Mouse (Mus musculus): ENCODE measurements around the gene Atp6v0c.
"Not testable (repeated sequence)": the region's sequence is repeated elsewhere in the genome, so short reads cannot be mapped to it uniquely, and the experiment has no call there.

Atp6v0c gene

DNA sequence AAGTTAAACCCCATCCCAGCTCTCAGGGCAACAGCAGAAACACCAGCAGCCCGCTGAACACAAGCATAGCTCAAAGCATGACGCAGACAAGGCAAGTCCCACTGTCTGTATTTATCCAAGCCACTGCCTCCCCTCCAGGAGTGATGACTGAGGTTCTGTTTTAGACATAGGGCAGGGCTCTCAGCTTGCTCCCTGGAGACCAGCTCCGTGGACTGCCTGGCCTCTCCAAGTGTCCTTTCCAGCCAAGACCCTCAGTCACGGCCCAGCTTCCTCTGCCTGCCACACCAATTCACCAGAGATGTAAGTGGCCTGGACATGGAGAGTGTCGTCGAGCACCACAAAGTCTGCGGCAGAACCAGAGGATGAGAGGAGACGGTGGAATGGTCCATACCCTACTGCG lies 13.8 kb downstream of the Atp6v0c start:
- no peak for DNase-seq

- no peak for DNase-seq
Measured at GRCm38 (mm10) chr17:24154463-24154862, 15.0 kb downstream of the Atp6v0c start.

- DNase-seq, result peak; percentile 87
Measured at GRCm38 (mm10) chr17:24151890-24152563, 17.5 kb downstream of the Atp6v0c start.

- DNase-seq, result no peak
Measured at GRCm38 (mm10) chr17:24151382-24151781, 18.1 kb downstream of the Atp6v0c start.

DNA sequence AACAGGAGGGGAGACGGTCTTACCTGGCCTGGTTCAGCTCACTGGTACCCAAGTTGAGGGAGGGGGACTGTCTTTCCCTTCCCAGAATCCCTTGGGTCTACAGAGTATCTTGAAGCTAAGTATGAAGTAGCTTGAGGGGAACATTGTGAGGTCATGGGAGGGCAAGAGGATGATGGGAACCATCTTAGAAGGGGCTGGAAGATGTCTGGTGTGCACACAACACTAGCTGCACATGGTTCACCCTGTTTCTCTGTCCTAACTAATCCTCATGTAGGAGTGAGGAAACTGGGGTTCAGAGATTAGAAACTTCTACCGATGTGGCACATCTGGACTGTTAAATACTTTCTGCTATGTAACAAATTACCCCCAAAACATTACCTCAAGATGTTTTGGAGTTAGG lies 18.7 kb downstream of the Atp6v0c start, which contains the start of gene Pdpk1:
Gene Pdpk1, minus strand, starts transcription at position 101 of the 400 bp plus-strand sequence.
- DNase-seq, result no peak

DNA sequence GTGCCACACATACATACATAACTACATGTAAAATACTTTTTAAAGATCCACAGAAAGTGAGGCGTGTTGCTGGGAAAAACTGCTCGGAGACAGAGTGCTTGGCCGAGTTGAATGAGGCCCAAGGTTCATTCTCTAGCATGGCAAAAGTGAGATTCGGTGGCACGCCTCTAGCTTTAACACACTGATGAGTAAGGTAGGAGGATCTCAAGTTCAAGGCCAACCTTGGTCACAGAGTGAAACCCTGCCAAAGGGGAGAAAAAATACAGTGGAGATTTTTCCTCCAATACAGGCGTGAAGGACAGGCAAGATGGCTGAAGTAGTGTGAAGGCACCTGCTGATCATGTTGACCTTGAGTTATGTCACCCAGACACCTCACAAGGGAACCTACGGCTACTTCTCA lies 20.1 kb downstream of the Atp6v0c start:
- DNase-seq, result no peak

DNA sequence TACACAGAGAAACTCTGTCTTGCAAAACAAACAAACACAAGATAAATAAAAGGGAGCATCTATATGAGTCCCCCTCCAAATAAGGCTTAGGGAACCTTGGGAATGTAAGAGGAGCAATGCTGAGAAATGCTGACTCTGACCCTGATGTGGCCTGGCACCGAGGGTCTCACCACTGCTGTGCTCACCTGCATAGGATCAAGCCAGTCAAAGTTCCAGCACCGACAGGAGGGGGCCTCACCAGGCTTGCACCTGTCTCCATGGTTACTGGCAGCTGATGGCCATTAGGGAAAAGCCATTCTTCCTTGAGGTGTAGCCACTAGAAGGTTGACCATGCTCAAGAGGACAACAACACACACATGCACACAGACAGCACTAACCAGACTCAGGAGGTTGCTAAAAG lies 26.6 kb downstream of the Atp6v0c start:
- DNase-seq, result no peak

- DNase-seq, result peak; percentile 99
Measured at GRCm38 (mm10) chr17:24141425-24141920, 28.0 kb downstream of the Atp6v0c start.

- peak; percentile 36 for DNase-seq
Measured at GRCm38 (mm10) chr17:24140845-24141424, 28.6 kb downstream of the Atp6v0c start.

GRCm38 (mm10) chr17:24139968-24140367 lies 29.5 kb downstream of the Atp6v0c start:
- no peak for DNase-seq

DNA sequence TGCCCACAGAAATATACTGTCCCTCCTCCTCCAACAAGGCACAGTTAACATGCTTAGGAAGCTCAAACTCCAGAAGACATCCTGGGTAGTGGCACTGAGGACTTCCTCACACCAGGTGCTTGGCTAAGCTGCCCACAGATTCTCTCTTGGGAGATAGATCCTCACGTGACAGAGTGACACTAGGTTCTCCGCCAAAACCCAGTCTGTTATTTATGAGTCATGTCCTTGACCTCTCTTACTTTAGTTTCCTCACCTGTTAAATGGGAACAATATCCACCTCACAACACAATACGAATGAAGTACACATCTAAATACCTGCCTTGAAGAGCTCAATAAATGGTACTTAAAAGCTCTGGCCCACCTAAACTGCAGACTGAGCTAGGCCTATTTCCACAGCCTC lies 30.2 kb downstream of the Atp6v0c start:
- DNase-seq, result no peak

DNA sequence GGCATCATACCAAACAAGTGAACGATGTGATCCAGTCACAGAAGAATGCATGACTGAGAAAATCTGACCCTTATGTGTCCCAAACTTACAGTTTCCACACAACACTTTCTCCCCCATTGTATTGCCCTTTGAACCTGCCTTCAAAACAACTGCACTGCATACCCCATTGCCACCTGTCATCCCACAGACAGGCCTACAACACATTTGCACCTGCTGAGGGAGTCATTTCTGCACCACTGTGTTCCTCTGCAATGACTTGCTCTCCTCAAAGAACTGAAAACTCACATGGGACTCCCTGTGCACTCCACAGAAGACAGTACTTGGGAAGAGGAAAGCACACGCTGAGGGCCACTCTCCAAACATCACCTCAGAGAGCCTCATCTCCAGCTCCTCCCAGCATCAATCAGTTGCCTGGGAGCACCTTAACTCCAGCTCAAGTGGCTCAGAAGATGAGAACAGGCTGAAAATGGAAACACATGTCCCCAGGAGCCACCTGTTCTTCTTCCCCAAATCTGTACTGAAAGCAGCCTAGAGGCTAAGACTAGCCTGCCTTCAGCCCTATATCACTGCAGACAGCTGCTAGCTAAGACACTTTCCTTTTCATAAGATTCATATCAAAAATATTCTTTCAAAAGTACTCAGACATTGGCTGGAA lies 32.1 kb downstream of the Atp6v0c start:
- DNase-seq, result no peak

GRCm38 (mm10) chr17:24134062-24134461 lies 35.4 kb downstream of the Atp6v0c start:
- DNase-seq, result no peak

GRCm38 (mm10) chr17:24132919-24133318 lies 36.6 kb downstream of the Atp6v0c start:
- not testable (repeated sequence) for DNase-seq

DNA sequence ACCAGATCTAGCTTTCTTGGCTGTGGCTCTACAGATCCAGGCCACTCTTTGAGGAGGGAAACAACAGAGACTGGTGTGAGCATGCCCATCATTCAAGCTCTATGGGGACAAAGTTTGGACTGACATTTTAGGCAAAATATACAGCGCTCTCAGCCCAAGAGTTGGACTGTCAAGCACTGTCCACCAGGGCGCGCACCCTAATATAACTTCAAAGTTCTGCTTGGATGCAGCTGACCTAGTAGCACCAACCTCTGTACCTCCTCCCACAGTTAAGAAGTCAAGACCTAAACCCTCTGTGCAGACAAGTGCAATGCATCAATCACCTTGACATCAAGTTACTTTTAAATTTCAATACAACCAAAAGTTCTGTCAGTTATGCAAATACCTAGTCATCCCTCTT lies 37.9 kb downstream of the Atp6v0c start:
- DNase-seq, result no peak

DNA sequence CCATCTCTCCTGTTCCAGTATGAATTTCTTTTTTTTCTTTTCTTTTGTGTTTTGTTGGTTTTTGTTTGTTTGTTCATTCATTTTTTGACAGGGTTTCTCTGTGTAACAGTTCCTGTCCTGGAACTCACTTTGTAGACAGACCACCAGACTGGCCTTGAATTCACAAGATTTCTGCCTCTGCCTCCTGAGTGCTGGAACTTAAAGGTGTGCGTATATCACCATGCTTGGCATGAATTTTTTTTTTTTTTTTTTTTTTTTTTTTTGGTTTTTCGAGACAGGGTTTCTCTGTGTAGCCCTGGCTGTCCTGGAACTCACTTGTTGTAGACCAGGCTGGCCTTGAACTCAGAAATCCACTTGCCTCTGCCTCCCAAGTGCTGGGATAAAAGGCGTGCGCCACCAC lies 40.3 kb downstream of the Atp6v0c start:
- DNase-seq, result not testable (repeated sequence)

DNA sequence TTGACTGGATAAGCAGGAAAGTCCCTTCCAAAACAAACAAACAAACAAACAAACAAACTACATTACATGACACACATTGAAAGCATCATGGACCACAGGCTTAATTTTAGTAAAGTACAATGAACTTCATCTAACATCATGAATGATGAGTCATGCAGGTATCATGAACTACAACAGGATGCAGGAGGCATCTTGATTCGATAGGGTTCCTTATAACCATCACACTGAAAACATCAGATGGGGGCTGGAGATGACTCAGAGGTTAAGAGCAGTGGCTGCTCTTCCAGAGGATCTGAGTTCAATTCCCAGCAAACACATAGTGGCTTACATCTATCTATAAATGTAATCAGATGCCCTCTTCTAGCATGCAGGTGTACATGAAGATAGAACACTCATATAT lies 41.9 kb downstream of the Atp6v0c start:
- no peak for DNase-seq

DNA sequence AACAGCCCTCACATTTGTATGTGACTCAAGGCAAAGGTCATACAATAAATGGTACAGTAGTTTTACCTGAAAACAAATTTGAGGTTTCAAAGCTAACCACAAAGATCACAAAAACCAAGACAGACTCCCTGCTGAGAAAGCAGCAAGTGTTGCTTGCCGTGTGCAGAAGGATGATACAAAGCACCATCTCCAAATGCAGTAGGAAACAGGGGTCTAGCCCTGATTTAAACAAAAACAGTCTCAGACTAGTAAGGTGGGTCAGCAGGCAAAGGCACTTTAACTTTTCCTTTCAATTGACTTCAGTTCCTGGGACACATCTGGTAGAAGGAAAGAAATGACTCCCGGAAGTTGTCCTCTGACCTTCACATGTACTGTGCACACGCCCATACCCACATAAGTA lies 42.7 kb downstream of the Atp6v0c start:
- no peak for DNase-seq

GRCm38 (mm10) chr17:24119446-24119845 lies 50.1 kb downstream of the Atp6v0c start:
- no peak for DNase-seq
